Mouse (Mus musculus) hematopoietic stem cell, adult 5-6 weeks (primary cell): ENCODE results near the gene Icam5. TPM values are rescaled to one million over a fixed set of nuclear protein-coding genes. Genes with fewer than 3 reads are reported as not detected.
"Not testable (repeated sequence)": the region's sequence is repeated elsewhere in the genome, so short reads cannot be mapped to it uniquely, and the experiment has no call there.

Source experiments
- ATAC-seq, 2 experiments: fragments of 125-278 bp in 1 of 2; replicated peaks in 1 of 2; 2 replicates each; pipeline ENCODE4 v1.8.0; 2016 to 2017; ENCODE audit warnings: inconsistent platforms in 2 of 2, mild to moderate bottlenecking in 2 of 2, moderate number of reproducible peaks in 2 of 2, low read depth in 1 of 2, moderate TSS enrichment in 1 of 2; ENCODE audit not compliant: low FRiP score in 2 of 2, poor library complexity in 2 of 2, severe bottlenecking in 2 of 2, insufficient read depth in 1 of 2, low TSS enrichment in 1 of 2
- total RNA-seq: library from RNA; stranded (forward); fragments of 172-1452, 232-1000 nt; gene quantifications from 2 replicates; pipeline ENCODE4 v1.2.3, GENCODE M21; 2017

Icam5 gene
- total RNA-seq, result not detected in 2 replicates

- no peak for ATAC-seq
Observed at GRCm38 (mm10) chr9:21031896-21032351, at the start of gene Icam5. Gene Icam5 (plus strand): TSS chr9:21032073.

DNA sequence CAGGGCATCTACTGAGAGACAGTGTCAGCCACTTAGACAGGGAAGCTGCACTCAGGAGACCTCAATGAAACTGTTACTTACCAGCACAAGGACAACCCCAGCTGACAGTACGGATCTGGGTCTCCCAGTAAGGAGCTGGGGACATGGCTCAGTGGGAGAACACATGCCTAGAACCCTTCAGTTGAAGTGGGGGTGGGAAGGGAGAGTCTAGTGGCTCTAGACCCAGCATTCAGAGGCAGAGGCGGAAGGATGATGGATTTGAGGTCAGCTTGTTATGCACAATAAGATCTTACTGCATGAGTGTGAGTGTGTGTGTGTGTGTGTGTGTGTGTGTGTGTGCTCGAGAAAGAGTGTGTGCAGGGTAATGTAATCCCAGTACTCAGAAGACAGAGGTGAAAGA lies 49.7 kb upstream of the Icam5 start:
- no peak for ATAC-seq

- ATAC-seq, result no peak
Observed at GRCm38 (mm10) chr9:20983169-20983568, 48.7 kb upstream of the Icam5 start.

- no peak for ATAC-seq
Observed at GRCm38 (mm10) chr9:20986952-20987686, 44.8 kb upstream of the Icam5 start.

GRCm38 (mm10) chr9:20987953-20988352 lies 43.9 kb upstream of the Icam5 start:
- no peak for ATAC-seq

DNA sequence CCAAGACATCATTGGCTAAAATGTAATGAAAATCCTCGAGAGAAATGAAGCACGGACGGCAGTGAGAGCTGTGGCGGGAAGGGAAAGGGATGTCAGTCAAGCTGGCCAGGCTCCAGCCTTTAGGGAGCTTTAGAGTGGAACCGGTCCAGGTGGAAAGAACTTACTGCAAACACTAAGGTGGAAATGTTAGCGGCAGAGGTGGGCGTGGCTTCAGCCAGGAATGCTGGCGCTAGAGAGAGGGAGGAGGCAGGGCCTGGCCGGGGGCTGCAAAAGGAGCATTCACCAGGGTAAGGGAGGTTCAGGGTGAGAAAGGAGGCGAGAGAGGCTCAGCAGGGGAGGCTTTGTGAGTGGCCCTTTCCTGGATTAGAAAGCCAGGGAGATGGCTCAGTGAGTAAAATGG lies 41.0 kb upstream of the Icam5 start:
- peak in 1 of 2 experiments; percentile 14; a peak in 1 of 4 replicates for ATAC-seq

DNA sequence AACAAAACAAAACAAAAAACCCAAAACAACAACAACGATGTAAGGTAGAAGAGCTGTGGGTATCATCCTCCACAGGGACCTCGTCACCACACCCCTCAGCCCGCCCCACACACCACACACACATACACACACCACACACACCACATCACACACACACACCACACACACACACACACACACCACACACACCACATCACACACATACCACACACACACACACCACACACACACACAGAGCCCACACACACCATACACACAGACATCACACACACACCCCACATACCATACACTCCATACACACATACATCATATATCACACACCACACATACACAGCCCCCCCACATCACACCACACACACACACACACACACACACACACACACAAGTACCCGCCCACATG lies 40.3 kb upstream of the Icam5 start:
- no peak for ATAC-seq

DNA sequence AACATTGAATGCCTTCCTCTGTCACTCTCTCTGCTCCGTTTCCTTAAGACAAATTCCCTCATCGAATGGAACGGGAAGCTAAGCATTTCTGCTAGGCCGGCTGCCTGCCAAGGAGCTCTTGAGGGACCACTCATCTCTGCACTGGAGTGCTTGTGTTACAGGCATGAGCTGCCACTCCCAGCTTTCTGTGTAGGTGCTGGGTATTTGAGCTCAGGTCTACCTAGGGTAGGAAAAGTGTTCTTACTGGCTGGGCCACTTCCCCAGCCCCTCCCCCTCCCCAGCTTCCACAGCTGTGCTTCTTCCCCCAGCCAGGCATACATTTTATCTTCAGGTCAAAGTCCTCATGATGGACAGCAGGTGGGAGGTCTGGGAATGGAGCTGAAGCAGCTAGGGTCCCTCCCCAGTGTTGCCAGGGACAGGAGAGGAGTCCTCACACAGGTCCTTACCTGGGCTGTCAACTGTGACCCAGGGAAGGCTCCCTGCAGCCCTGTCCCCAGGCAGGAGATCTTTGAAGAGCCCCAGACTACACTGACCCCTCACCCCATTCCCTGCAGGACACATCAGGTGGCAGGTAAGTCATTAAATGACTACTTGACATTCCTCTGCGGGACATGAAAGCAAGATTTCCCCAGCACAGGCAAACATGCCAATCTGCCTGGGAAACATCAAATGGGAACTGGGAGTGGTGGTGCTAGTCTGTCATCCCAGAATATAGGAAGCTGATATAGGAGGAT lies 38.5 kb upstream of the Icam5 start:
- ATAC-seq, result no peak

- no peak for ATAC-seq
Observed at GRCm38 (mm10) chr9:20995069-20995468, 36.8 kb upstream of the Icam5 start.

DNA sequence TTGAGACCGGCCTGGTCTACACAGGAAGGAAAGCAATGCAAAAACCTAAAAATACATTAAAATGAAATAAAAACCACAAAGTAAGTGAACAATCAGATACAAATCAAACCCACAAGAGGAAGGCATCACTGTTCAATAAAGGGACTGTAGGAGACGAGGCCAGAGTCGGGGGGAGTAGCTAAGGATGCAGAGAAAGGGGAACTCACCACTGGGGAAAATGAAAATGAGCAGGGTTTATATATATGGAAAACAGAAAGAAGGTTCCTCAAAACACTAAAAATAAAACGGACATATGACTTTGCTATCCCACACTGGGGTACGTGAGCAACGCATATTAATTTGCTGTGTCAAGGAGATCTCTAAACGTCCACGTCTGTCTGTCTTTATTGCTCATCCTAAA lies 34.8 kb upstream of the Icam5 start:
- ATAC-seq, result peak; percentile 50 to 64

DNA sequence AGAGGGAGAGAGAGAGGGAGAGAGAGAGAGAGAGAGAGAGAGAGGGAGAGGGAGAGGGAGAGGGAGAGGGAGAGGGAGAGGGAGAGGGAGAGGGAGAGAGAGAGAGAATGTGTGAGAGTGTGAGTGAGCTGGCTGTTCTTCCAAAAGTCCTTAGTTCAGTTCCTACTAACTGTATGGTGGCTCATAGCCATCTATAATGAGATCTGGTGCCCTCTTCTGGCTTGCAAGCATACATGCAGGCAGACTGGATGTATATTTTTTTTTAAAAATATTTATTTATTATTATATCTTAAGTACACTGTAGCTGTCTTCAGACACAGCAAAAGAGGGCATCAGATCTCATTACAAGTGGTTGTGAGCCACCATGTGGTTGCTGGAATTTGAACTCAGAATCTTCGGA lies 33.5 kb upstream of the Icam5 start:
- ATAC-seq, result not testable (repeated sequence)

DNA sequence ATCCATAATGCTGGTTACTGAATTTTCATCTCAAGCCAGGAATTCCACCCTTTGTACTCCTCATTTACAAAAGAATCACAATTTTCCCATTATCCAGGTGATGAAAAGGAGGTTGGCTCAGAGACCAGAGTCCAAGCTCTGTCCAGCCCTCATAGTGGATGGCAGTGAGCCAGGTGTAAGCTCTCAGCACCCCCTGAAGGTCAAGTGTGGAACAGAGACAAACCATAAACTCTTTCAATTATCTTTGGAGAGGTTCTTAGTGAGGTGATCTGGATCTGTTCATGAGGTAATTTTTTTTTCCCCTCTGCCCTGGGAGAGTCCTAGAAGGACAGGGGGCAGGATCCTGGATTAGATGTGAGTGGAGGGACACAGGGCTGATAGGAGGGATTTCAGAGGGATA lies 31.1 kb upstream of the Icam5 start:
- no peak for ATAC-seq

- ATAC-seq, result no peak
Observed at GRCm38 (mm10) chr9:21001651-21002200, 30.1 kb upstream of the Icam5 start.

- ATAC-seq, result no peak
Observed at GRCm38 (mm10) chr9:21002270-21002626, 29.6 kb upstream of the Icam5 start.

DNA sequence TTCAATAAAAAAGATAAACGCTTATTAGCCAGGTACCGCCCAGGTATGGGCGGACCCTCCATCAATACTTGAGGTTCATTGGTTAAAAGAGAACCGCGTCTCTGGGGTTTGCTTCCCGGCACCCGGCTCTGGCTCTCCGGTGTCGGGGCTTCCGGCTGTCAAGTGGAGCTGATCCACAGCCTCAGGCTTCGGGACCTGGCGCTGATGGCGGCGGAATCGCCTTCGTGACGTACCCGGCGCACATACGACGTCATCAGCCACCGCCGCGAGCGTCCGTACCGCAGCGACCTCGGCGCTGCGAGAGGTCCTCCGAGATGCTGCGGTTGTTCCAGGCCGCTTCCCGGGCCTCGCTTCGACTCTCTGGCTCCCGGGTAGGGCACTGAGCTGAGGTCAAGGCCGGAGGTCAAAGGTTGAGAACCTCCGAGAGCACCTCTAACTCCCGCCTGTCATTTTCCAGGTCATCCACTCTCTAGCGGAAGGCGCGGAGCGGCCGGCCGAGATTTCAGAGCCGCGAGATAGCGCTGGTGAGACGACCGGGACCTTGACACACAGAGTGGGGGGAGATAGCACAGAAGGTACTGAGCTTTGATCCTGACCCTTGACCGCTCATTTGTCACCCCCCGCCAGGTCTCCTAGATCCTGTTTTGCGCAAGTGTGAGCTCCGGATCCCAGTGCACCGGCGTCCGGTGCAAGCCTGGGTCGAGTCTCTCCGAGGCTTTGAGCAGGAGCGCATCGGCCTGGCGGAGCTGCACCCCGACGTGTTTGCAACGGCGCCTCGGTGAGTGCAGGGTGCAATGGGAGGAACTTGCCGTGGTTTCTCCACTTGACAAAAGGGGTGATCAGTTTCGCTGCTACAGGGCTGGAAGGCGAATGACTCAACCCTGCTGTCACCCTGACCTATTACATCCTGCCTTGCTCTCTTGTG lies 29.0 kb upstream of the Icam5 start, which contains the start of gene Mrpl4:
Gene Mrpl4 (plus strand): TSS at position 112 of the 925 bp plus-strand sequence.
- ATAC-seq, result peak; percentile 81 to 96

DNA sequence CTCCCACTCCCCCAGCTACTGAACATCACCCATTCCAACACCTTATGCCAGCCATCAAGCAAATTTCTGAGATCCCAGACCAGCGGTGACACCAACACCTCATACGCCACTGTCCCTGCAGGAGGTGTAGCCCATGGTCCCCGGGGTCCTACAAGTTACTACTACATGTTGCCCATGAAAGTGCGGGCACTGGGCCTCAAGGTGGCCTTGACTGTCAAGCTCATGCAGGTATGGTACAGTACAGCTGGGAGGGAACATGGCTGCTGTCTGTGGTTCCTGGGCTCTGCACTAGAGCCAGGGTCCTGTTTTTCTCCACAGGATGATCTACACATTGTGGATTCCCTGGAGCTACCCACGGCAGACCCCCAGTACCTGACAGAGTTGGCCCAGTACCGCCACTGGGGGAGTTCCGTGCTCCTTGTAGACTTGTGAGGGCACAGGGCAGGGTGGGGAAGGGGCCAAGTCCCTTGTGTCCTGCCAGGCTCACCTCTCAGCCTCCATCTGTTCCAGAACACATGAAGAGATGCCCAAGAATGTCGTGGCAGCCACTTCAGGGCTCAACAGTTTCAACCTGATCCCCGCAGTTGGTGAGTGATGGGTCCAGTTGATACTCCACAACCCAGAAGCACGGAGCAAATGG lies 24.4 kb upstream of the Icam5 start:
- ATAC-seq, result no peak

- no peak for ATAC-seq
Observed at GRCm38 (mm10) chr9:21008007-21008406, 23.9 kb upstream of the Icam5 start.
